Mouse (Mus musculus) liver, embryonic 13.5 days (tissue): ENCODE measurements around the gene Tmem202. TPM values are rescaled to one million over a fixed set of nuclear protein-coding genes. Genes with fewer than 3 reads are reported as not detected.

Source experiments
- ATAC-seq: fragments of 200-750 bp; cut with Nextera tagmentation; 2 replicates; pipeline ENCODE4 v1.8.0; 2017; ENCODE audit warnings: low read depth, mild to moderate bottlenecking, moderate number of reproducible peaks, moderate library complexity
- DNase-seq: peaks from one replicate; pipeline ENCODE4 v3.0.0; 2022
- H3K27ac ChIP-seq: fragments of 300-500 bp; sonication (generic); 2 replicates; pipeline ENCODE4 v1.5.1; 2015; ENCODE audit warnings: moderate library complexity, mild to moderate bottlenecking, inconsistent platforms
- H3K27me3 ChIP-seq: fragments of 300-500 bp; sonication (generic); 2 replicates; pipeline ENCODE4 v1.6.1; 2015; ENCODE audit warnings: mild to moderate bottlenecking, inconsistent platforms
- H3K36me3 ChIP-seq: fragments of 300-500 bp; sonication (generic); 2 replicates; pipeline ENCODE4 v1.6.1; 2015; ENCODE audit warnings: mild to moderate bottlenecking, inconsistent platforms
- H3K4me1 ChIP-seq: fragments of 300-500 bp; sonication (generic); replicated peaks from 2 replicates; pipeline ENCODE4 v1.6.1; 2015; ENCODE audit warnings: inconsistent platforms
- H3K4me2 ChIP-seq: fragments of 300-500 bp; sonication (generic); 2 replicates; pipeline ENCODE4 v1.6.1; 2015; ENCODE audit warnings: inconsistent platforms, mild to moderate bottlenecking, moderate library complexity
- H3K4me3 ChIP-seq: fragments of 300-500 bp; sonication (generic); replicated peaks from 2 replicates; pipeline ENCODE4 v1.5.1; 2015; ENCODE audit warnings: mild to moderate bottlenecking, inconsistent platforms
- H3K9ac ChIP-seq: fragments of 300-500 bp; sonication (generic); 2 replicates; pipeline ENCODE4 v1.6.1; 2015; ENCODE audit warnings: mild to moderate bottlenecking, inconsistent platforms
- H3K9me3 ChIP-seq: fragments of 300-500 bp; sonication (generic); replicated peaks from 2 replicates; pipeline ENCODE4 v1.6.1; 2016; ENCODE audit warnings: inconsistent platforms
- WGBS: fragments of 180-500 bp; shearing (Covaris S2); methylation state at CpG from one replicate; pipeline ENCODE4 v1.1.7; 2015; ENCODE audit not compliant: insufficient replicate concordance; 5-methylcytosine and 5-hydroxymethylcytosine counted together
- polyA plus RNA-seq: library from polyadenylated mRNA; unstranded; fragments of >200 nt; fragmentation: Nextera tagmentation; extraction: Ambion mirVana; gene quantifications from 2 replicates; pipeline ENCODE4 v1.2.1, GENCODE M21; 2015

The Tmem202 gene
- polyA plus RNA-seq = 0.16 TPM in 1 of 2 replicates, not detected in the other

DNA sequence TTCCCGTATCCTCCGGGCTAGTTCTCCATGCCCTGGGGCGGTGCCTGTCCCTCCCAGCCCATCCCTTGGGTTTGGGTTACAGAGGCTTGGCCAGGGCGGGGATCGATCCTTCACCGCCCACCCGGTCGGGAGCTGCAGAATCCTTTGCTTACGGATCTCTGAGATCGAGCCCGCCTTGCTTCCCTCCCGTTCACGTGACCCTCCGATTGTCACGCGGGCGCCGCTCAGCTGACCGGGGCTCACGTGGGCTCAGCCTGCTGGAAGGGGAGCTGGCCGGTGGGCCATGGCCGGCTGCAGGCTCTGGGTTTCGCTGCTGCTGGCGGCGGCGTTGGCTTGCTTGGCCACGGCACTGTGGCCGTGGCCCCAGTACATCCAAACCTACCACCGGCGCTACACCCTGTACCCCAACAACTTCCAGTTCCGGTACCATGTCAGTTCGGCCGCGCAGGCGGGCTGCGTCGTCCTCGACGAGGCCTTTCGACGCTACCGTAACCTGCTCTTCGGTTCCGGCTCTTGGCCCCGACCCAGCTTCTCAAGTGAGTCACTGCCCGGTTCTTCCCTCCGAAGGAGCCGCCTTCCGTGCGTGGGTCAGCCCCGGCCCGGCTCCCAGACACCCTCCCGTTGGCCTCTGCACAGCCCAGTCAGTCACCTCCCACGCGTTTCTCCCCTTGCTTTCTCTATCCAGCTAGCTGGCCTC, at the start of gene Tmem202, which contains the start of gene Hexa:
TSS of gene Tmem202 (minus strand) at position 407 of the 697 bp plus-strand sequence.
TSS of gene Hexa (plus strand) at position 100 of the 697 bp plus-strand sequence.
- Histone ChIP-seq H3K27ac (peak within 1 kb of the TSS; percentile 9; the same call in 1 of the 2 replicates), H3K27me3 (no peaks in the 10 kb centered on the region), H3K4me1 (peaks cover 33% of the 10 kb centered on the region), H3K4me2 (peak within 1 kb of the TSS; percentile 92), H3K9me3 (no peaks in the 10 kb centered on the region), H3K4me3 (peak within 1 kb of the TSS; percentile 69), H3K9ac (peak within 1 kb of the TSS; percentile 74), H3K36me3 (no peaks in the 10 kb centered on the region)
- ATAC-seq (peak; percentile 75), DNase-seq (peak; percentile 68)
- under 1% methylated on average over 55 of the region's 55 CpGs for WGBS

DNA sequence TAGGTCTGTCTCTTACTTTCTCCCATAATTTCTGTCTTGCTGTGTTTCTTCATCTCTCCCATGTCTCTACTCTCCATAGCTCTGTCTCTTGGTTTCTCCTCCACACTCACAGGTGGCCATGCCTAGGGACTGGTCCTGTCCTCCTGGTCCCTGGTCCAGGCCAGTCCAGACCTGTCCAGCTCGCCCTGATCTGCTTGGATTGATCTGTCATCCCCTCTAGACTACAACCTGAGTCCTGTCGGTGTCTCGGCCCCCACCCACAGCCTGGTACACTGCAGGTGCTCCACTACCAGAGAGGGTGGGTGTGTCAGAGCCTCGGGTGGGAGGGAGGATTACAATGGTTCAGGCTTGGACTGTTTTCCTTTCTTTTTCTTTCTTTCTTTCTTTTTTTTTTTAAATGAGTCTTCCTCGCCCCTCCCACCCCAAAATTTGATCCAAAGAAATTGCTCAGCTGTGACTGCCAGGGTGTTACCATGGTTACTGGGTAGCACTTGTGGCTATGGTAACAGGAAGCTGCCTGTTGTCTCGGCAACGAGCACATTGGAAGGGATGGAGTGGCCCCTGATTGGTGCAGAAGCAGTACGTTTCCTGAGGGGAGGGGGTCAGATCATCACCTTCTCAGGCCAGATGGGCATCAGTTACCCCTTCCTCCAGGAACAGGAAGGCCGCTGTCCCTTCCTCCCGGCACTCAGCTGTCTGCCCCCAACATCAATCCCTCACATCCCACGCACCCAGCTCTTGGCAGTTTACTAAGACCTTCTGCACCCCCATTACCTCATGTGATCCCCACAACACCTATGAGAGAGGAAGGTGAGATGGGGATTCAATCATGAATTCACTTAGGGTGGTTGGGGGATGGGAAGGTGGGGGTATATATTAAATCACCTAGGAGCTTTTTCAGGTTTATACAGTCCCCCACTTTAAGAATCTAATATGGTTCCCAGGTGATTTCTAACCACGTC, 49.3 kb upstream of the Tmem202 start:
- H3K4me1 ChIP-seq = no peaks in the 10 kb centered on the region
- H3K27me3 ChIP-seq = peaks cover 83% of the 10 kb centered on the region
- H3K9me3 ChIP-seq = no peaks in the 10 kb centered on the region
- no peak for ATAC-seq
- 34% methylated on average over 12 of the region's 12 CpGs for WGBS
- H3K36me3 ChIP-seq = no peaks in the 10 kb centered on the region
- H3K4me2 ChIP-seq = no peak overlapping the region
- no peak overlapping the region for H3K27ac ChIP-seq
- no peak overlapping the region for H3K4me3 ChIP-seq
- H3K9ac ChIP-seq = no peak overlapping the region
- DNase-seq = no peak

DNA sequence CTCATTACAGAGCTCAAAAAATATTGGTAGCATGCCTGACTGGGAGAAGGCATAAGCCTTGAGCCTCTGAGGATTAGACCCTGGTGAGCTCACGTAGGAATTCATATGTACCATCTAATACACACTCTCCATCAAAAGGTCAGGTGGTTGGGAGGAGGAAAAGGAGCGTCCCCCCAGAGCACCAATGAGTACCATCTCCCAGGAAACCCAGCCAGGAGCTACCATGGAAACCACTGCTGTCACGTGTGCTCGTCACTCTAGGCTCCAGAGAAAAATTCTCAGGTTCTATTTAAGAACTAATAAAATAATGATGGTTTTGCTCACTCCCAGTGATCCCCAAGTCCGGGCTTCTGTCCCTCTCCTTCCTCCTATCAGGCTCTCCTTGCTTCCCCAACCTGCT, 48.6 kb upstream of the Tmem202 start:
- Histone ChIP-seq H3K27ac (no peak overlapping the region), H3K36me3 (no peaks in the 10 kb centered on the region), H3K4me1 (no peaks in the 10 kb centered on the region), H3K4me2 (no peak overlapping the region), H3K27me3 (peaks cover 90% of the 10 kb centered on the region), H3K9ac (no peak overlapping the region), H3K9me3 (no peaks in the 10 kb centered on the region), H3K4me3 (no peak overlapping the region)
- 45% methylated on average over 5 of the region's 5 CpGs for WGBS
- ATAC-seq (no peak), DNase-seq (no peak)

DNA sequence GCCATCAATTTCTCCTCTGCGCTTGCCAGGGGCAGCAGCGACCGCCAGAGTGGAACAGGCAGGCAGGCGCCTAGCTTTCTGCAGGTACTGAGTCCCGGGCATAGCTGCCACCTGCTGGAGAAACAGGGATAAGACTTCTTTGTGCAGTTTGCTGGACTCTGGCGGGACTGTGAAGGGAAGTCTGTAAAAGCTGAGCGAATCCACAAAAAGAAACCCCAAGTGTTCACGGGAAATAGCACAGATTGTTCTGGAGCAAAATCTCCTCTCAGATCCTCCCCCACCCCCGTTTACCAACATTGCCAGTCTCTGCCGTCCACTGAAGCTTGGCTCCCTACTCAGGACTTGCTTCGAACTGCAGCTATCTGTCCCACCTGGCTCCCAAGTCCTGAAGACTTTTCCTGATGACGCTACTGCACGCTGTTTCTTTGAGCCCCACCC, 45.2 kb upstream of the Tmem202 start:
- 7% methylated on average over 13 of the region's 13 CpGs for WGBS
- Histone ChIP-seq H3K27ac (no peak overlapping the region), H3K4me2 (0 out of 2 replicates have a peak overlapping the region, but pooled peaks have one; percentile 24), H3K4me3 (no peak overlapping the region), H3K36me3 (no peaks in the 10 kb centered on the region), H3K27me3 (peaks cover 97% of the 10 kb centered on the region), H3K9me3 (no peaks in the 10 kb centered on the region), H3K9ac (no peak overlapping the region), H3K4me1 (no peaks in the 10 kb centered on the region)
- DNase-seq (peak; percentile 28), ATAC-seq (no peak)

DNA sequence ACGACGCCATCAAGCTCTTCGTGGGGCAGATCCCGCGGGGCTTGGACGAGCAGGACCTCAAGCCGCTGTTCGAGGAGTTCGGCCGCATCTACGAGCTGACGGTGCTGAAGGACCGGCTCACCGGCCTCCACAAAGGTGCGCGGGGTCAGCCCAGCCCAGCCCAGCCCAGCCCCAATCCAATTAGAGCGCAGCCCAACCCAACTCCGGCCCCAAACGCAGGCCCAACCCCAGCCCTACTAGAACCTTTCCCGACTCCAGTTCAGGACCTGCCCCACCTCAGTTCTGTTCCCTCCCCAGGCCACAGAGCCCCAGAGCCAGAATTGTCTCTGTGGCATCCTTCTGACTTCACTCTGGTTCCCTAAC, 38.8 kb upstream of the Tmem202 start:
- Histone ChIP-seq H3K9me3 (no peaks in the 10 kb centered on the region), H3K27me3 (peaks cover 85% of the 10 kb centered on the region), H3K4me1 (peaks cover 20% of the 10 kb centered on the region), H3K4me2 (peak overlapping the region; percentile 84), H3K4me3 (peak overlapping the region; percentile 63), H3K36me3 (no peaks in the 10 kb centered on the region), H3K9ac (peak overlapping the region; percentile 39; the same call in 1 of the 2 replicates), H3K27ac (no peak overlapping the region)
- no peak for DNase-seq
- under 1% methylated on average over 20 of the region's 20 CpGs for WGBS
- ATAC-seq = peak; percentile 3; the same call in 1 of the 2 replicates

DNA sequence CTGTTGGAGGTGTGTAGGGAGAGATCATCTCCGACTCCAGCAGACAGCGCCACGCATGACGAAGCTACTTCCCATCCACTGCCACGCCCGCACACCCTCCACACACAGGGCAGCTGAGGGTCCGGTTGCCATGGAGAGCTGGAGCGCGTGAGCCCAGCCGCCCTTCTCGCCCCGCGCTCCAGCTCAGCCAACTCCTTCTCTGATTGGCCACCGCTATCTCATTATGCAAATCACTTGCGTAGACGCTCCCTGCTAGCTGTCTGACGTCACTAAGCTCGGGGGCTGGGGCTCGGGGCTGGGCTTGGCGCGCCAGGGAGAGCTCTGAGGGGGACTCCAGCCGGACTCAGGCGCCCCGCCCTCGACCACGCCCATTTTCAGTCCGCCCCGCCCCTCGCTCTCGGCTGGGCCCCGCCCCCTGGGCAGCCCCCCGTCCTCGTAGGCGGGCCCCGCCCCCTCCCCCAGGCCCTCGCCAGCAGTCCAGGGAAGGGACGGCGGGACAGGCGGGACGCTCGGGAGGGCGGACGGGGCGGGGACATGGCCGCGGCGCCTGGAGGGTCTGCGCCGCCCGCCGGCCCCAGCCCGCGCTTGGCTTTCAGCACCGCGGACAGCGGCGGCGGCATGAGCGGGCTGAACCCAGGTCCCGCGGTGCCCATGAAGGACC, 38.3 kb upstream of the Tmem202 start, which contains the start of gene Celf6:
TSS of gene Celf6 (plus strand) at position 74 of the 661 bp plus-strand sequence.
- DNase-seq (peak; percentile 88), ATAC-seq (peak; percentile 97)
- H3K4me1 ChIP-seq = peaks cover 20% of the 10 kb centered on the region
- H3K36me3 ChIP-seq = no peaks in the 10 kb centered on the region
- peak within 1 kb of the TSS; percentile 39; the same call in 1 of the 2 replicates for H3K9ac ChIP-seq
- no peaks in the 10 kb centered on the region for H3K9me3 ChIP-seq
- peak within 1 kb of the TSS; percentile 84 for H3K4me2 ChIP-seq
- peaks cover 81% of the 10 kb centered on the region for H3K27me3 ChIP-seq
- WGBS = under 1% methylated on average over 50 of the region's 61 CpGs
- H3K27ac ChIP-seq = no peak within 1 kb of the TSS
- peak within 1 kb of the TSS; percentile 63 for H3K4me3 ChIP-seq

DNA sequence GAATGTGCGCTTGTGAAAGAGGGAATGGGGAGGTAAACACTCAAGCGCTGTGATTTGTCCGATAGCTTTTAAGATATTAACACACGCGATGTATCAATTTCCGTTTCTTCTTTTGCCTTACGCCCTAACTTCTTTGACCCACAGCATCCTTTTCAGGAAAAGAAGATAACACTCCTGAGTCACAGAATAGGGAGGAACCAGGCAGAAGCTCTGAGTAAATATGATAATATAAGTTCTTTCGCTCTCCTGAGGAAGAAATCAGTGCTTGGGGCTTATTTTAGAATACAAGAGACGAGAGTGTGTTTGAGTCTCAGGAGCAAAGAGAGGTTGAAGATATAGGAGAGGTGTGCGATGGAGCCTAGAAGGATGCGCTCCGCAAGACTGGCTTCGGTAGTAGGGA, 37.8 kb upstream of the Tmem202 start:
- no peaks in the 10 kb centered on the region for H3K9me3 ChIP-seq
- H3K27ac ChIP-seq = no peak overlapping the region
- H3K36me3 ChIP-seq = no peaks in the 10 kb centered on the region
- H3K4me1 ChIP-seq = peaks cover 20% of the 10 kb centered on the region
- peak overlapping the region; percentile 63 for H3K4me3 ChIP-seq
- no peak for ATAC-seq
- peaks cover 75% of the 10 kb centered on the region for H3K27me3 ChIP-seq
- no peak overlapping the region for H3K9ac ChIP-seq
- H3K4me2 ChIP-seq = peak overlapping the region; percentile 84
- DNase-seq = no peak
- WGBS = 15% methylated on average over 13 of the region's 13 CpGs

DNA sequence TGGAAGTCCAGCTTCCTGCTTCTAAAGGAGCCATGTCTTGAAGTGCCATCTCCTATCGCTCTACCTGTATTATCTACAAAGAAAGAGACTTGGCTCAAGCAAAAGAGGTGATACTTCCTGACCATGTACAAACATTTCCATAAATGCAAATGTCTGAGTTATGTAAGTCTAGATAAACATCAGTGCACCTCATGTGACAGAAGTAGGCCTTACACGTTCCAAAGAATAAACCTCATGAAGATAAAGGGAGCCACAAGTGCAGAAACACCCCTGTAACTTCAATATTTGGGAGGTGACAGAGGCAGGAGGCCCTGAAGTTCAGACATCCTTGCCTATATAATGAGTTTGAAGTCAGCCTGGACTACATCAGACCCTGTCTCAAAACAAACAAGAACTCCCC, 32.2 kb upstream of the Tmem202 start:
- H3K4me2 ChIP-seq = no peak overlapping the region
- ATAC-seq (no peak), DNase-seq (no peak)
- 0 out of 2 replicates have a peak, but pooled peaks cover 3% of the 10 kb centered on the region for H3K4me1 ChIP-seq
- H3K27ac ChIP-seq = no peak overlapping the region
- H3K36me3 ChIP-seq = no peaks in the 10 kb centered on the region
- H3K9ac ChIP-seq = no peak overlapping the region
- H3K4me3 ChIP-seq = no peak overlapping the region
- no peaks in the 10 kb centered on the region for H3K9me3 ChIP-seq
- WGBS = 38% methylated on average over 2 of the region's 2 CpGs
- H3K27me3 ChIP-seq = peaks cover 27% of the 10 kb centered on the region

DNA sequence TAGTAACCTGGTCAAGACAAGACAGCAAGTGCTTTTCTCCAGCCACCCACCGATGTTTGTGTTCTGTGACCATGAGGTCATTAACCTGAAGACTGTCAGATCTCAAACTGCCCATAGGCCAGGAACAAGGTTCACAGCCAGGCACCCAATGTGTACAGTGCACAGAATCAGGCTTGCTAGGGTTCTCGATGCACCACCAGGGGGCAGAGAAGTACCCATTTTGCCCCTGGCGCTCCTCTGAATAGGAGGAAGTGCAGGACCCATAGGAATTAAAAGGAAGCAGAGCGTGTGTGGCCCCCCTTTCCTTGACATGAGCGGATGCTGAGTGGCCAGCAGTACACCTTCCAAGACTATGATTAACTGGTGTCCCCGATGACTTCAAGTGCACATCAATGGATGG, 27.5 kb upstream of the Tmem202 start:
- Histone ChIP-seq H3K4me1 (0 out of 2 replicates have a peak, but pooled peaks cover 3% of the 10 kb centered on the region), H3K27me3 (0 out of 2 replicates have a peak, but pooled peaks cover 6% of the 10 kb centered on the region), H3K9me3 (no peaks in the 10 kb centered on the region), H3K9ac (no peak overlapping the region), H3K4me2 (no peak overlapping the region), H3K4me3 (no peak overlapping the region), H3K36me3 (peaks cover 15% of the 10 kb centered on the region), H3K27ac (no peak overlapping the region)
- ATAC-seq (peak; percentile 57; the same call in 1 of the 2 replicates), DNase-seq (peak; percentile 45)
- WGBS = 17% methylated on average over 6 of the region's 6 CpGs

DNA sequence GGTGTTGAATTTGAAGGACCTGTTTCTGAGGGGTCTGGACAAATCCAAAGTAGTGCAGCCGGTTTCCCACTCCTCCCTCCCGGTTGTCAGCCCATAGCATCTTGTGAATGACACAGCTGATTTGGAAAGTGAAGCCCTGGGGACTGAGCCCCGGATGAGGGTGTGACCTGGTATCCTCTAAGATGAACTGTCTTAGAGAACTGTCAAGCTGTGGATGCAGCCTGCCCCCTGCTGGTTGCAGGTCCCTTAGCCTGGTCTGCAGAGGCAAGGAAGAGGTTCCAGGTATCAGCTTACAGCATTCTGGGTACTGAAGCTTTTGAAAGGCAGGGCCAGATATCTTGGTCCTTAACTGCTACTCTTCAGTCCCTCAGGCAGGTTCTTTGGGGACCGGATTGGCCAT, 26.0 kb upstream of the Tmem202 start:
- 8% methylated on average over 4 of the region's 4 CpGs for WGBS
- H3K4me1 ChIP-seq = 0 out of 2 replicates have a peak, but pooled peaks cover 3% of the 10 kb centered on the region
- H3K9me3 ChIP-seq = no peaks in the 10 kb centered on the region
- H3K9ac ChIP-seq = no peak overlapping the region
- peak; percentile 62; the same call in 1 of the 2 replicates for ATAC-seq
- 0 out of 2 replicates have a peak, but pooled peaks cover 6% of the 10 kb centered on the region for H3K27me3 ChIP-seq
- peaks cover 19% of the 10 kb centered on the region for H3K36me3 ChIP-seq
- H3K4me3 ChIP-seq = no peak overlapping the region
- no peak overlapping the region for H3K27ac ChIP-seq
- DNase-seq = peak; percentile 62
- H3K4me2 ChIP-seq = no peak overlapping the region
